Mouse (Mus musculus) kidney, embryonic 14.5 days (tissue): ENCODE measurements at regions not wholly inside any gene's neighbourhood (a gene's known extent, or its start where the extent isn't known, plus 50 kb on each side); places are given as distances from the start of the nearest gene placed in this dataset.

Experiments used
- ATAC-seq: fragments of 200-750 bp; cut with Nextera tagmentation; 2 replicates; pipeline ENCODE4 v1.8.0; 2017; ENCODE audit warnings: moderate number of reproducible peaks, mild to moderate bottlenecking, moderate TSS enrichment, moderate library complexity; ENCODE audit not compliant: low FRiP score, low TSS enrichment
- H3K27ac ChIP-seq: fragments of 300-500 bp; sonication (generic); 2 replicates; pipeline ENCODE4 v1.5.1; 2014; ENCODE audit warnings: low read depth, mild to moderate bottlenecking, low read length, moderate library complexity, mixed read lengths
- H3K27me3 ChIP-seq: fragments of 300-500 bp; sonication (generic); 2 replicates; pipeline ENCODE4 v1.6.1; 2014; ENCODE audit warnings: mild to moderate bottlenecking, low read length; ENCODE audit not compliant: control insufficient read depth, insufficient read depth
- H3K36me3 ChIP-seq: fragments of 300-500 bp; sonication (generic); 2 replicates; pipeline ENCODE4 v1.6.1; 2014; ENCODE audit warnings: low read length, mixed read lengths; ENCODE audit not compliant: control insufficient read depth, insufficient read depth
- H3K4me1 ChIP-seq: fragments of 300-500 bp; sonication (generic); 2 replicates; pipeline ENCODE4 v1.6.1; 2014; ENCODE audit warnings: low read length, mixed read lengths; ENCODE audit not compliant: control insufficient read depth, insufficient read depth
- H3K4me2 ChIP-seq: fragments of 300-500 bp; sonication (generic); replicated peaks from 2 replicates; pipeline ENCODE4 v1.6.1; 2014; ENCODE audit warnings: low read depth, mild to moderate bottlenecking, low read length
- H3K4me3 ChIP-seq: fragments of 300-500 bp; sonication (generic); 2 replicates; pipeline ENCODE4 v1.5.1; 2014; ENCODE audit warnings: mild to moderate bottlenecking, low read length
- H3K9ac ChIP-seq: fragments of 300-500 bp; sonication (generic); 2 replicates; pipeline ENCODE4 v1.6.1; 2014; ENCODE audit warnings: low read depth, mild to moderate bottlenecking, low read length, moderate library complexity
- H3K9me3 ChIP-seq: fragments of 300-500 bp; sonication (generic); 2 replicates; pipeline ENCODE4 v1.6.1; 2016; ENCODE audit warnings: low read length; ENCODE audit not compliant: control insufficient read depth
- WGBS: fragments of 180-500 bp; shearing (Covaris S2); extraction: QIAGEN DNeasy Blood & Tissue Kit; methylation state at CpG from one replicate; pipeline ENCODE4 v1.1.7; 2014; 5-methylcytosine and 5-hydroxymethylcytosine counted together

GRCm38 (mm10) chr3:81771812-81772211 is 160.6 kb upstream of the Ctso start:
- no peak for ATAC-seq

GRCm38 (mm10) chr3:81773012-81773411 is 159.4 kb upstream of the Ctso start:
- no peak for ATAC-seq
- H3K36me3 ChIP-seq = no peaks in the 10 kb centered on the region
- no peak overlapping the region for H3K27ac ChIP-seq
- no peak overlapping the region for H3K4me2 ChIP-seq
- H3K4me1 ChIP-seq = no peaks in the 10 kb centered on the region
- H3K9ac ChIP-seq = no peak overlapping the region
- H3K27me3 ChIP-seq = no peaks in the 10 kb centered on the region
- H3K9me3 ChIP-seq = no peaks in the 10 kb centered on the region
- H3K4me3 ChIP-seq = no peak overlapping the region

More at GRCm38 (mm10) chr3:81771812-81772211, 160.6 kb upstream of the Ctso start:
- H3K4me3 ChIP-seq = no peak overlapping the region
- H3K9ac ChIP-seq = no peak overlapping the region
- H3K9me3 ChIP-seq = no peaks in the 10 kb centered on the region
- no peaks in the 10 kb centered on the region for H3K4me1 ChIP-seq
- no peak overlapping the region for H3K27ac ChIP-seq
- no peaks in the 10 kb centered on the region for H3K27me3 ChIP-seq
- no peak overlapping the region for H3K4me2 ChIP-seq
- 70% methylated on average over 3 of the region's 3 CpGs for WGBS
- H3K36me3 ChIP-seq = no peaks in the 10 kb centered on the region

GRCm38 (mm10) chr3:81782081-81782480 is 150.3 kb upstream of the Ctso start:
- H3K27me3 ChIP-seq = no peaks in the 10 kb centered on the region
- H3K4me3 ChIP-seq = no peak overlapping the region
- ATAC-seq = no peak
- H3K27ac ChIP-seq = no peak overlapping the region
- no peaks in the 10 kb centered on the region for H3K9me3 ChIP-seq
- no peak overlapping the region for H3K9ac ChIP-seq
- H3K36me3 ChIP-seq = no peaks in the 10 kb centered on the region
- H3K4me1 ChIP-seq = no peaks in the 10 kb centered on the region
- H3K4me2 ChIP-seq = no peak overlapping the region
- 89% methylated on average over 9 of the region's 9 CpGs for WGBS

- no peaks in the 10 kb centered on the region for H3K27me3 ChIP-seq
- no peak overlapping the region for H3K9ac ChIP-seq
- H3K9me3 ChIP-seq = no peaks in the 10 kb centered on the region
- WGBS = 16% methylated on average over 15 of the region's 15 CpGs
- peak; percentile 62 for ATAC-seq
- peak overlapping the region; percentile 5; the same call in 1 of the 2 replicates for H3K4me3 ChIP-seq
- no peak overlapping the region for H3K27ac ChIP-seq
- H3K36me3 ChIP-seq = no peaks in the 10 kb centered on the region
- no peaks in the 10 kb centered on the region for H3K4me1 ChIP-seq
- peak overlapping the region; percentile 28 for H3K4me2 ChIP-seq
Observed at GRCm38 (mm10) chr3:81782921-81783541, 149.4 kb upstream of the Ctso start.

DNA sequence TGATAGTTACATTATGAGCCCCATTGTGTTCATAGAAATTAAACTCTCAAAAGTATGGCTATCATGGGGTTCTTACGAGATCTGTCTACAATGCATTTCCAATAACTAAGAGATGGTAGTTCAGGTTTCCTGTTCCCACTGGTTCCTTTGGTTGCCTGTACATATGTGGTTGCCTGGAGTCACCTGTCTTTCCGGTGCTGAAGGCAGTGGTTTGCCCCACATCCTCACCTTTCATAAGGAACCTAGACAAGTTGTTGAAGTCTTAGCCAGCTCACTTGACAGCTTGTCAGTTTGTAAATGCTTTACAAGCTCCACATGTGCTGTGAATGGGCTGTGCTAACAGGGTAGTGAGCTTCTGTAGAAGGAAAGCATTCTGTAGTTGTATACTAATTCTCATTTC is 143.5 kb upstream of the Ctso start:
- H3K9ac ChIP-seq = no peak overlapping the region
- no peaks in the 10 kb centered on the region for H3K36me3 ChIP-seq
- 83% methylated on average over 2 of the region's 2 CpGs for WGBS
- ATAC-seq = no peak
- H3K9me3 ChIP-seq = no peaks in the 10 kb centered on the region
- H3K27ac ChIP-seq = no peak overlapping the region
- H3K4me3 ChIP-seq = no peak overlapping the region
- H3K4me2 ChIP-seq = no peak overlapping the region
- no peaks in the 10 kb centered on the region for H3K27me3 ChIP-seq
- no peaks in the 10 kb centered on the region for H3K4me1 ChIP-seq

GRCm38 (mm10) chr3:81789664-81790063 is 142.7 kb upstream of the Ctso start:
- ATAC-seq = no peak
- H3K9ac ChIP-seq = no peak overlapping the region
- 94% methylated on average over 6 of the region's 6 CpGs for WGBS
- no peak overlapping the region for H3K27ac ChIP-seq
- H3K4me2 ChIP-seq = no peak overlapping the region
- no peaks in the 10 kb centered on the region for H3K4me1 ChIP-seq
- no peaks in the 10 kb centered on the region for H3K27me3 ChIP-seq
- H3K36me3 ChIP-seq = no peaks in the 10 kb centered on the region
- H3K4me3 ChIP-seq = no peak overlapping the region
- H3K9me3 ChIP-seq = no peaks in the 10 kb centered on the region

GRCm38 (mm10) chr3:81802096-81802495 is 130.3 kb upstream of the Ctso start:
- no peak for ATAC-seq

DNA sequence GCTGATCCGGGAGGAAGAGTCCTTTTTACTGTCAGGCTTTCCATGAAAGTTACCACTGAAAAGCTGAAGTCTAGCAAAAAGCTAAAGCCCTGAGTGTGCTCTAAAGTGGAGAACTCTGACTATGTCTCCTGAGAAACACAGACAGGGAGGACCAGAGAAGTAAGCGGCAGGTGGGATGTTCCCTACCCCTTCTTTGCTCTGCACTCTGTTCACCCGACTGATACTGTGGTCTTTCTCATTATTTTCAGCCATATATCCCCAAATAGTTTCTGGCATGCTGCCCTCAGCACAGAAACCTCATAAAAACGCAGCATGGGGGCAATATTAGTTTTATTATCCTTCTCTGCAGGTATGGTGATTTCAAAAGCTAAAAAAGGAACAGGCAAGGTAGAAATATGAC is 126.7 kb upstream of the Ctso start:
- H3K4me1 ChIP-seq = no peaks in the 10 kb centered on the region
- no peak overlapping the region for H3K4me2 ChIP-seq
- no peaks in the 10 kb centered on the region for H3K36me3 ChIP-seq
- no peak for ATAC-seq
- no peaks in the 10 kb centered on the region for H3K9me3 ChIP-seq
- no peak overlapping the region for H3K9ac ChIP-seq
- no peaks in the 10 kb centered on the region for H3K27me3 ChIP-seq
- H3K27ac ChIP-seq = no peak overlapping the region
- H3K4me3 ChIP-seq = no peak overlapping the region
- WGBS = 74% methylated on average over 4 of the region's 4 CpGs

More at GRCm38 (mm10) chr3:81802096-81802495, 130.3 kb upstream of the Ctso start:
- Histone ChIP-seq H3K4me2 (no peak overlapping the region), H3K27me3 (no peaks in the 10 kb centered on the region), H3K4me1 (no peaks in the 10 kb centered on the region), H3K36me3 (no peaks in the 10 kb centered on the region), H3K27ac (no peak overlapping the region), H3K4me3 (no peak overlapping the region), H3K9ac (no peak overlapping the region), H3K9me3 (no peaks in the 10 kb centered on the region)
- WGBS = 83% methylated on average over 2 of the region's 2 CpGs

DNA sequence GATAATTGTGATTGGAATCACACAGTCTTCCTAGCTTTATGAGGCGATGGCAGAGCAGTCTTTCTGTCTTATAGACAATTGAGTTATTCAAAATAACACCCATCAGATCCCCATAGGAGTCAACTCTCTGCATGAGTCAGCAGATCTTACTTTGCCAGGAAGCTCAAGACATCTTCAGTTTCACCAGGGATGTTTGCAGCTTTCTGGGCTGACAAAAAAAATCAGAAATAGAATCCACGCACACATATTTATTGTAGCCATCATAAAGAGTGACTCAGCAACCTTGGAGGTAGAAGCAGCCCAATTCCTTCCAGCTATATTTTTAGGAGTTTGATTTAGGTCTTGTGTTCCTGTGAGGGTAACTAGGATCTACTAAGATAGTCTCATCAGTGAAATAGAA is 122.8 kb upstream of the Ctso start:
- Histone ChIP-seq H3K4me1 (no peaks in the 10 kb centered on the region), H3K27ac (no peak overlapping the region), H3K4me3 (no peak overlapping the region), H3K4me2 (no peak overlapping the region), H3K27me3 (no peaks in the 10 kb centered on the region), H3K9me3 (no peaks in the 10 kb centered on the region), H3K9ac (no peak overlapping the region), H3K36me3 (no peaks in the 10 kb centered on the region)
- ATAC-seq = no peak
- WGBS = 88% methylated on average over 2 of the region's 2 CpGs
